Mouse (Mus musculus) forebrain, embryonic 16.5 days (tissue): ENCODE measurements around the gene Gcm1. TPM values are rescaled to one million over a fixed set of nuclear protein-coding genes. Genes with fewer than 3 reads are reported as not detected.
"Not testable (repeated sequence)": the region's sequence is repeated elsewhere in the genome, so short reads cannot be mapped to it uniquely, and the experiment has no call there.

Experiments used
- ATAC-seq: fragments of 200-750 bp; cut with Nextera tagmentation; 2 replicates; pipeline ENCODE4 v1.8.0; 2017; ENCODE audit warnings: mild to moderate bottlenecking, moderate library complexity
- H3K27ac ChIP-seq: fragments of 300-500 bp; sonication (generic); 2 replicates; pipeline ENCODE4 v1.5.1; 2014; ENCODE audit warnings: low read length, control low read depth
- H3K27me3 ChIP-seq: fragments of 300-500 bp; sonication (generic); replicated peaks from 2 replicates; pipeline ENCODE4 v1.6.1; 2014; ENCODE audit warnings: low read length; ENCODE audit not compliant: control insufficient read depth, insufficient read depth
- H3K36me3 ChIP-seq: fragments of 300-500 bp; sonication (generic); 2 replicates; pipeline ENCODE4 v1.6.1; 2014; ENCODE audit not compliant: control insufficient read depth, insufficient read depth
- H3K4me1 ChIP-seq: fragments of 300-500 bp; sonication (generic); replicated peaks from 2 replicates; pipeline ENCODE4 v1.6.1; 2014; ENCODE audit warnings: low read length; ENCODE audit not compliant: control insufficient read depth, insufficient read depth
- H3K4me2 ChIP-seq: fragments of 300-500 bp; sonication (generic); 2 replicates; pipeline ENCODE4 v1.6.1; 2014; ENCODE audit warnings: mild to moderate bottlenecking, low read length, control low read depth
- H3K4me3 ChIP-seq: fragments of 300-500 bp; sonication (generic); replicated peaks from 2 replicates; pipeline ENCODE4 v1.5.1; 2014; ENCODE audit warnings: mild to moderate bottlenecking, low read length, control low read depth
- H3K9ac ChIP-seq: fragments of 300-500 bp; sonication (generic); replicated peaks from 2 replicates; pipeline ENCODE4 v1.6.1; 2014; ENCODE audit warnings: low read depth, low read length, control low read depth
- H3K9me3 ChIP-seq: fragments of 300-500 bp; sonication (generic); 2 replicates; pipeline ENCODE4 v1.6.1; 2016; ENCODE audit warnings: low read length; ENCODE audit not compliant: control insufficient read depth
- WGBS: fragments of 180-500 bp; shearing (Covaris S2); extraction: QIAGEN DNeasy Blood & Tissue Kit; methylation state at CpG from one replicate; pipeline ENCODE4 v1.1.7; 2014; 5-methylcytosine and 5-hydroxymethylcytosine counted together
- polyA plus RNA-seq: library from polyadenylated mRNA; unstranded; fragments of >200 nt; fragmentation: Nextera tagmentation; extraction: Ambion mirVana; gene quantifications from 2 replicates; pipeline ENCODE4 v1.2.1, GENCODE M21; 2015

Gcm1 gene
- polyA plus RNA-seq, 1 experiment from 2014 or later = not detected

DNA sequence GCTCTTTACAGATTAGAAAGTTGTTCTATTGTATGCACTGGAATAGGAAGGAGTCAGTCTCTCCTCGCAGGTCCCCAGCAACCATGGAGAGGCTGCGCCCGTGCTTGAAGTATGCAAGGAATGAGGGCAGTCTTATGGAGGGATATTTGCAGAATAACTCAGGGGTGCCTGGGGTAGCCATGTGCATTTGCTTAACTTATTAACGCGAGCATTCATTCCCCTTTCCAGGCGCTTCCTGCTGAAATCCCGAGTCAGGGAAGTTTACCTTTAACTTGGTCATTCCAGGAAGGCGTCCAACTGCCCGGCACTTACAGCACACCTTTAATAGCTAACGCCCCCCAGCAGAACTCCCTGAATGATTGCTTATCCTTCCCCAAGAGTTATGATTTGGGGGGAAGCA, 12.4 kb downstream of the Gcm1 start:
- H3K9ac ChIP-seq = no peak overlapping the region
- no peaks in the 10 kb centered on the region for H3K4me1 ChIP-seq
- 79% methylated on average over 10 of the region's 10 CpGs for WGBS
- no peak overlapping the region for H3K4me3 ChIP-seq
- no peaks in the 10 kb centered on the region for H3K9me3 ChIP-seq
- H3K4me2 ChIP-seq = no peak overlapping the region
- no peak overlapping the region for H3K27ac ChIP-seq
- H3K27me3 ChIP-seq = no peaks in the 10 kb centered on the region
- no peaks in the 10 kb centered on the region for H3K36me3 ChIP-seq
- ATAC-seq = no peak

- Histone ChIP-seq H3K27me3 (no peaks in the 10 kb centered on the region), H3K9me3 (no peaks in the 10 kb centered on the region), H3K36me3 (no peaks in the 10 kb centered on the region), H3K9ac (no peak overlapping the region), H3K4me2 (no peak overlapping the region), H3K4me3 (no peak overlapping the region), H3K4me1 (no peaks in the 10 kb centered on the region), H3K27ac (no peak overlapping the region)
- no peak for ATAC-seq
- 77% methylated on average over 5 of the region's 5 CpGs for WGBS
Observed at GRCm38 (mm10) chr9:78070496-78070895, 18.8 kb downstream of the Gcm1 start.

DNA sequence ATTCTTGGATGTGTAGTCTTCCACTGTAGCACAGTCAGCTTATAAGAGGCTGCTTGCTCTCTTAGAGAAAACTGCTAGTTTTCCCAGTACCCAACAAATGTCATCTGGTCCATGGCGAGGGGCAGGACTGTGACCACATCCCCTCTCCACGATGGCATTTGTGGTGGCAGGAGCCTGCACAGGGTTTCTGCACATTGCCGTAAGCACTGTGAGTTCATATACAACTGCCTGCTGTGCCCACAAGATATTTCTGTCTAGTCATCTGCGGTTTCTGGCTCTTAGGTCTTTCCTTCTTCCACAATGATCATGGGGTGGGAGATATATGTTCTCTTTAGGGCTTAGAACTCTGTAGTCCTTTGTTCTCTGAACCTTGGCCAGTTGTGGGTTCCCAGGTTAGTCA, 19.9 kb downstream of the Gcm1 start:
- Histone ChIP-seq H3K4me3 (no peak overlapping the region), H3K9me3 (no peaks in the 10 kb centered on the region), H3K4me2 (no peak overlapping the region), H3K36me3 (no peaks in the 10 kb centered on the region), H3K27ac (no peak overlapping the region), H3K27me3 (no peaks in the 10 kb centered on the region), H3K4me1 (no peaks in the 10 kb centered on the region), H3K9ac (no peak overlapping the region)
- ATAC-seq = no peak
- WGBS = 90% methylated on average over 4 of the region's 4 CpGs

DNA sequence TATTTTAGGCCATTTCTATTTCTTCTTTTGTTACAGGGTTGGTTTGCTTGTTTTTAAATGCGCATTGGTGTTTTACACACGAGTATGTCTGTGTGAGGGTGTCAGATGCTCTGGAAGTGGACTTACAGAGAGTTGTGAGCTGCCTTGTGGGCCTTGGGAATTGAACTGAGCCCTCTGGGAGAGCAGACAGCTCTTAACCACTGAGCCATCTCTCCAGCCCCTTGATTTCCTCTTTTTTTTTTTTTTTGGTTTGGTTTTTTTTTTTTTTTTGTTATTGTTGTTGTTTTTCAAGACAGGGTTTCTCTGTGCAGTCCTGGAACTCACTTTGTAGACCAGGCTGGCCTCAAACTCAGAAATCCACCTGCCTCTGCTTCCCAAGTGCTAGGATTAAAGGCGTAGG, 21.6 kb downstream of the Gcm1 start:
- not testable (repeated sequence) for H3K4me3 ChIP-seq, H3K36me3 ChIP-seq, H3K27ac ChIP-seq, H3K9me3 ChIP-seq, H3K4me1 ChIP-seq, ATAC-seq, H3K4me2 ChIP-seq, H3K9ac ChIP-seq, H3K27me3 ChIP-seq
- WGBS = 89% methylated on average over 3 of the region's 3 CpGs

- H3K4me3 ChIP-seq = no peak overlapping the region
- WGBS = 90% methylated on average over 13 of the region's 13 CpGs
- no peaks in the 10 kb centered on the region for H3K36me3 ChIP-seq
- no peaks in the 10 kb centered on the region for H3K4me1 ChIP-seq
- no peak overlapping the region for H3K4me2 ChIP-seq
- H3K9me3 ChIP-seq = no peaks in the 10 kb centered on the region
- H3K9ac ChIP-seq = no peak overlapping the region
- ATAC-seq = no peak
- no peak overlapping the region for H3K27ac ChIP-seq
- H3K27me3 ChIP-seq = no peaks in the 10 kb centered on the region
Observed at GRCm38 (mm10) chr9:78073713-78074340, 22.1 kb downstream of the Gcm1 start.

GRCm38 (mm10) chr9:78075256-78075655, 23.5 kb downstream of the Gcm1 start:
- Histone ChIP-seq H3K9ac (no peak overlapping the region), H3K36me3 (no peaks in the 10 kb centered on the region), H3K4me2 (no peak overlapping the region), H3K9me3 (no peaks in the 10 kb centered on the region), H3K4me3 (no peak overlapping the region), H3K4me1 (no peaks in the 10 kb centered on the region), H3K27me3 (no peaks in the 10 kb centered on the region), H3K27ac (no peak overlapping the region)
- WGBS = 96% methylated on average over 3 of the region's 3 CpGs
- ATAC-seq = no peak

DNA sequence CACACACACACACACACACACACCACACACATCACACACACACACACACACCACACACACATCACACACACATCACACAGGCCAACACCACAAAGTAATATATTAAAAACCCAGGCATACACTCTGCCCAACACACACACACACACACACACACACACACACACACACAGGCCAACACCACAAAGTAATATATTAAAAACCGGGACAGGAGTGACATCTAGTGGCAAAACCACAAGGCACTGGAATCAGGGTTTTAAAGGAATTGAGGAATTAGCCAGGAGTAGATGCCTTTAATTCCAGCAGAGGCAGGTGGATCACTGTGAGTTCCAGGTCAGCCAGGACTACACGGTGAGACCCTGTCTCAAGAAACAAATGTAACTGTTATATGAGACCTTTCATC, 26.5 kb downstream of the Gcm1 start:
- Histone ChIP-seq H3K4me3 (no peak overlapping the region), H3K27me3 (no peaks in the 10 kb centered on the region), H3K9me3 (no peaks in the 10 kb centered on the region), H3K27ac (no peak overlapping the region), H3K4me2 (no peak overlapping the region), H3K9ac (no peak overlapping the region), H3K4me1 (no peaks in the 10 kb centered on the region), H3K36me3 (peaks cover 15% of the 10 kb centered on the region)
- WGBS = 35% methylated on average over 2 of the region's 2 CpGs
- peak; percentile 38; the same call in 1 of the 2 replicates for ATAC-seq

- H3K9me3 ChIP-seq = no peaks in the 10 kb centered on the region
- no peaks in the 10 kb centered on the region for H3K4me1 ChIP-seq
- H3K36me3 ChIP-seq = peaks cover 33% of the 10 kb centered on the region
- no peak overlapping the region for H3K4me3 ChIP-seq
- 72% methylated on average over 7 of the region's 7 CpGs for WGBS
- no peak overlapping the region for H3K4me2 ChIP-seq
- ATAC-seq = no peak
- no peak overlapping the region for H3K9ac ChIP-seq
- no peak overlapping the region for H3K27ac ChIP-seq
- H3K27me3 ChIP-seq = no peaks in the 10 kb centered on the region
Observed at GRCm38 (mm10) chr9:78081835-78082234, 30.1 kb downstream of the Gcm1 start.

- H3K27ac ChIP-seq = no peak overlapping the region
- H3K4me1 ChIP-seq = no peaks in the 10 kb centered on the region
Observed at GRCm38 (mm10) chr9:78084341-78084740, 32.6 kb downstream of the Gcm1 start.

GRCm38 (mm10) chr9:78085722-78086287, 34.1 kb downstream of the Gcm1 start:
- Histone ChIP-seq H3K9me3 (no peaks in the 10 kb centered on the region), H3K36me3 (peaks cover 32% of the 10 kb centered on the region), H3K4me1 (no peaks in the 10 kb centered on the region), H3K9ac (no peak overlapping the region), H3K27me3 (no peaks in the 10 kb centered on the region), H3K27ac (no peak overlapping the region), H3K4me3 (no peak overlapping the region), H3K4me2 (no peak overlapping the region)
- 90% methylated on average over 14 of the region's 14 CpGs for WGBS
- ATAC-seq = no peak

More at GRCm38 (mm10) chr9:78084341-78084740, 32.6 kb downstream of the Gcm1 start:
- Histone ChIP-seq H3K4me3 (no peak overlapping the region), H3K27me3 (no peaks in the 10 kb centered on the region), H3K9me3 (no peaks in the 10 kb centered on the region), H3K4me2 (no peak overlapping the region), H3K9ac (no peak overlapping the region), H3K36me3 (peaks cover 36% of the 10 kb centered on the region)
- ATAC-seq = no peak
- WGBS = 92% methylated on average over 4 of the region's 4 CpGs
